Mouse (Mus musculus): ENCODE measurements at regions not wholly inside any gene's neighbourhood (a gene's known extent, or its start where the extent isn't known, plus 50 kb on each side); places are given as distances from the start of the nearest gene placed in this dataset.

- TF ChIP-seq EP300 (IDR thresholded peaks at IDR 0.05; ENCODE audit: low read depth in 1 of 2, low read length in 2 of 2), result no peak
- TF ChIP-seq KAT2A (conservative IDR thresholded peaks at IDR 0.05; ENCODE audit: low read depth, low read length), result no peak
- no peak for TF ChIP-seq RCOR1 (IDR thresholded peaks at IDR 0.05; ENCODE audit: low read depth, low read length)
- TF ChIP-seq CTCF (IDR thresholded peaks at IDR 0.05 in 2 of 3, conservative IDR thresholded peaks at IDR 0.05 in 1 of 3; ENCODE audit: control insufficient read depth in 1 of 3, insufficient read depth in 1 of 3, low read depth in 2 of 3, low read length in 3 of 3, poor library complexity in 1 of 3, severe bottlenecking in 1 of 3), result no peak
- no peak for TF ChIP-seq MAZ (IDR thresholded peaks at IDR 0.05; ENCODE audit: low read depth, low read length)
- TF ChIP-seq SIN3A (IDR thresholded peaks at IDR 0.05; ENCODE audit: low read length), result no peak
- no peak for TF ChIP-seq POLR2AphosphoS2 (IDR thresholded peaks at IDR 0.05; ENCODE audit: low read length)
- no peak for TF ChIP-seq HCFC1 (IDR thresholded peaks at IDR 0.05; ENCODE audit: low read depth, low read length)
Measured at GRCm38 (mm10) chr6:106991586-106991985, 191.7 kb upstream of the Crbn start.

Measured in MEL (cell line).